Mouse (Mus musculus) erythroblast, embryonic 14.5 days (primary cell): Measurements from ENCODE around the gene Card11.

ENCODE experiments used
- GATA1 ChIP-seq: IDR thresholded peaks from 2 replicates; pipeline ENCODE4 v1.6.1; 2012; ENCODE audit warnings: low read length, inconsistent platforms, mixed read lengths
- TAL1 ChIP-seq: IDR thresholded peaks from 3 replicates; pipeline ENCODE4 v1.6.1; 2012; ENCODE audit warnings: low read length, inconsistent platforms, mixed read lengths

- TF ChIP-seq GATA1 (no peak), TAL1 (no peak)
Measured at GRCm38 (mm10) chr5:141013465-141013864, 13.1 kb upstream of the Card11 start.
